In genomic region chr6:50938879-50939278, GRCm38 (mm10) we compare ENCODE assay signal across 10 mouse cellular contexts.
DNase-seq lines count a peak whose midpoint lies in the region; ATAC-seq and TF ChIP-seq lines count a peak whose summit lies in the region.
"Had no signal": no experiment of that assay in that cellular context is flagged by ENCODE, and none has a peak within 500 bp of the region (broad histone marks: within the 10 kb centered on the region; RNA-seq: fewer than 3 reads in every experiment).

No protein-coding gene starts in this region.

- no peak overlapping the region for H3K4me3 ChIP-seq in CH12.LX (replicated peaks in 1 of 3; ENCODE audit: low read depth in 2 of 3, low read length in 2 of 3, poor library complexity in 1 of 3)
- no peak overlapping the region for H3K4me3 ChIP-seq in forebrain, postnatal 0 days (ENCODE audit: low read depth, low read length)
- H3K4me3 ChIP-seq: erythroblast, embryonic 14.5 days; megakaryocyte, embryonic 14.5 days had no signal

- no peaks in the 10 kb centered on the region for H3K27me3 ChIP-seq in CH12.LX (replicated peaks)
- H3K27me3 ChIP-seq in forebrain, postnatal 0 days (ENCODE audit: insufficient read depth, low read length), result no peaks in the 10 kb centered on the region

- dilution Hi-C loops in CH12.LX (cut with MboI; ENCODE audit: extremely low pct_ligation_motif_present, extremely low pct_unique_long_range_greater_than_20kb, low sequenced_read_pairs), result no loop called here

- TF ChIP-seq EP300 in CH12.LX (IDR thresholded peaks at IDR 0.05; ENCODE audit: low read length), result no peak

- no peaks in the 10 kb centered on the region for H3K9me3 ChIP-seq in CH12.LX (replicated peaks; ENCODE audit: low read length)
- no peaks in the 10 kb centered on the region for H3K9me3 ChIP-seq in forebrain, postnatal 0 days (ENCODE audit: low read length)
- H3K9me3 ChIP-seq: megakaryocyte, embryonic 14.5 days had no signal

- ATAC-seq in forebrain, postnatal 0 days, result no peak

- H3K9ac ChIP-seq in CH12.LX (ENCODE audit: insufficient read depth, low read depth), result no peak overlapping the region
- no peak overlapping the region for H3K9ac ChIP-seq in forebrain, postnatal 0 days

- in situ Hi-C loops in CH12.LX (cut with MboI; ENCODE audit: low pct_ligation_motif_present, low pct_unique_long_range_greater_than_20kb, low sequenced_read_pairs), result loop anchor here (10.0 kb wide), 1 partner anchor 264 kb away; no protein-coding TSS in a partner anchor

- H3K79me2 ChIP-seq in CH12.LX (replicated peaks; ENCODE audit: control insufficient read depth, extremely low read depth, insufficient read depth, poor library complexity, severe bottlenecking), result no peaks in the 10 kb centered on the region

- TF ChIP-seq POLR2A in CH12.LX (IDR thresholded peaks at IDR 0.05; ENCODE audit: low read depth, low read length), result no peak

- H3K36me3 ChIP-seq in CH12.LX (replicated peaks in 1 of 2; ENCODE audit: control insufficient read depth in 1 of 2, insufficient read depth in 1 of 2, low read length in 1 of 2), result no peaks in the 10 kb centered on the region
- no peaks in the 10 kb centered on the region for H3K36me3 ChIP-seq in forebrain, postnatal 0 days (ENCODE audit: insufficient read depth)

- H3K27ac ChIP-seq in CH12.LX (ENCODE audit: insufficient read depth, low read depth), result no peak overlapping the region
- no peak overlapping the region for H3K27ac ChIP-seq in forebrain, postnatal 0 days (ENCODE audit: low read depth, low read length)

- H3K4me2 ChIP-seq in CH12.LX (ENCODE audit: insufficient read depth, low read depth, poor library complexity, severe bottlenecking), result no peak overlapping the region
- no peak overlapping the region for H3K4me2 ChIP-seq in forebrain, postnatal 0 days (ENCODE audit: low read depth)

- peaks cover 0 to 7% of the 10 kb centered on the region in 2 experiments; a peak in 1 of 4 replicates for H3K4me1 ChIP-seq in CH12.LX (ENCODE audit: control insufficient read depth in 1 of 2, insufficient read depth in 2 of 2)
- H3K4me1 ChIP-seq in forebrain, postnatal 0 days (ENCODE audit: insufficient read depth), result 0 out of 2 replicates have a peak, but pooled peaks cover 3% of the 10 kb centered on the region
- H3K4me1 ChIP-seq: megakaryocyte, embryonic 14.5 days had no signal

- peak; percentile 19 for TF ChIP-seq RAD21 in CH12.LX (IDR thresholded peaks at IDR 0.05; ENCODE audit: low read depth, low read length)

- WGBS in forebrain, postnatal 0 days, result 17% methylated on average over 7 of the region's 7 CpGs

- DNase-seq in kidney, postnatal 4 days, result peak; percentile 53 to 57
- DNase-seq in kidney, postnatal 14 days, result no peak
- peak; percentile 42 for DNase-seq in CH12.LX (ENCODE audit: extremely low read depth)
- DNase-seq in R1 (ENCODE audit: low read depth, low spot score), result peak; percentile 30
- DNase-seq in forebrain, postnatal 0 days, result peak; percentile 79
- peak; percentile 65 for DNase-seq in retina, embryonic 14.5 days (ENCODE audit: low spot score)
- no peak for DNase-seq in frontal cortex, postnatal 14 days (ENCODE audit: low spot score in 2 of 2)
- DNase-seq in urinary bladder, postnatal 4 days (ENCODE audit: low spot score in 2 of 2), result no peak

- TF ChIP-seq CTCF in CH12.LX (conservative IDR thresholded peaks at IDR 0.05 in 1 of 2, IDR thresholded peaks at IDR 0.05 in 1 of 2; ENCODE audit: low read depth in 2 of 2, low read length in 2 of 2), result peak; percentile 81 to 87
- TF ChIP-seq CTCF in forebrain, postnatal 0 days (IDR thresholded peaks at IDR 0.05; ENCODE audit: low read depth), result peak; percentile 83

TF ChIP-seq in CH12.LX, 34 proteins besides CTCF, POLR2A, EP300 and RAD21:
- TF ChIP-seq ZKSCAN1 (IDR thresholded peaks at IDR 0.05; ENCODE audit: borderline replicate concordance, low read depth, low read length) (no peak), SMC3 (IDR thresholded peaks at IDR 0.05; ENCODE audit: low read depth, low read length) (peak; percentile 58), HCFC1 (IDR thresholded peaks at IDR 0.05; ENCODE audit: low read depth, low read length) (no peak), ZNF384 (IDR thresholded peaks at IDR 0.05; ENCODE audit: low read depth, low read length) (peak; percentile 97), JUN (IDR thresholded peaks at IDR 0.05; ENCODE audit: insufficient read depth, low read depth, low read length) (no peak)

Comparison
In these comparisons a context has a peak if more than half of its experiments do, and no peak if none do; other contexts are left out.
1. DNase-seq: peak in kidney, postnatal 4 days (2 of 2), CH12.LX (single experiment), R1 (single experiment), forebrain, postnatal 0 days (single experiment) and retina, embryonic 14.5 days (single experiment); none in kidney, postnatal 14 days (single experiment), frontal cortex, postnatal 14 days (0 of 2) and urinary bladder, postnatal 4 days (0 of 2).